Mouse (Mus musculus) embryo, embryonic 11 days (tissue): ENCODE measurements around the gene Olfr692.

ENCODE experiments used
- DNase-seq: peaks from one replicate; pipeline ENCODE4 v3.0.0-alpha.2; 2015

The Olfr692 gene

DNA sequence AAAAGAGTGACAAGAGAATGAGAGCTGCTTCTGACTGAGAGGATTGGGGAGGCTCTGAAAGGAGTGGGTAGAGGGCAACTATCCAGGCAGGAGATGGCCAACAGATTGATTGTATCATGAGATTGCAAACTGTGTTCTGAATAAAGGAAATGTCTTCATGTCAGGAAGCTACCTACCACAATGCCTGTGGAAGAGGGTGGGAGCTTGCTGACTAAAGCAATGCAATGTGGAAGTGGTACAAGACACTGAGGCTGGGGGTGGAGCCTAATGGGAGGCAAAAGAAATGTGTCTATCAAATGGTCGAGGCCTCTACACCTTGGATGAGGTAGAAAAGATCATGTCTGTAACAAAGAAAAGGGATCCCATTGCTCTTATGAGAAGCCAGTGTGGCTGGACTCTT is 38.3 kb downstream of the Olfr692 start:
- DNase-seq = no peak

DNA sequence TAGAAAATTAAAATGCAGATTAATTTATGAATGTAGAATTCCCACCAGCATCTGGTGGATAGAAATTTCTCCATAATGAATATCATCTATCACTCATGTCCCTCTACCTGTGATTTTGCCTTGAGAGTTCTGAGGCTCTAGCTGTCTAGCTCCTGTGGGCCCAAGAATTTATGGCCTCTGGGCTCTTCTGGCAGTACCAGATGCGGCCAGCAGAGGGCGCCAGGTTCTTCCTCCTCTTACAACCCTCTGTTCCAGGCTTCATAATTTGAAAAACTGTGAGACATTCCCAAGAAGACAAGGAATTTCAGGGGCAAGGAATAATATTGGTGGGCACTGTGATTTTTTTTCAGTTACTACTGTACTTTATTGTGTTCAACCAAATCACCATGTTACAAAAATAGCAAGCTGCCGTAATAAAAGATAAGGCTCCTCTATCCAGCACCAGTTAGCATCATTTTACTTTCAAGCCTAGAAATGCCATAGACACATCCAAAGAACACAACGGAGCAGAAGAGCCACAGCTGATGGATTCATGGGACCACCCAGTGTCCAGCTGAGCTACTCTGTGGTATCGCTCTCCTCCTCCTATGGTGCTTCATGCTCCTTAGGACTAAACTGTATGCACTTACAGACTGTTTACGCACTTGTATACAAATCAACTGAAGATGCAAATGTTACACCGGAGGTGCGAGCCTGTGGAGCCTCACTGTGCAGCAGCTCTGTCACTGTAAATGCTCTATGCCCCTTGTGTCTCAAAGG is 44.0 kb downstream of the Olfr692 start:
- peak; percentile 67 for DNase-seq

DNA sequence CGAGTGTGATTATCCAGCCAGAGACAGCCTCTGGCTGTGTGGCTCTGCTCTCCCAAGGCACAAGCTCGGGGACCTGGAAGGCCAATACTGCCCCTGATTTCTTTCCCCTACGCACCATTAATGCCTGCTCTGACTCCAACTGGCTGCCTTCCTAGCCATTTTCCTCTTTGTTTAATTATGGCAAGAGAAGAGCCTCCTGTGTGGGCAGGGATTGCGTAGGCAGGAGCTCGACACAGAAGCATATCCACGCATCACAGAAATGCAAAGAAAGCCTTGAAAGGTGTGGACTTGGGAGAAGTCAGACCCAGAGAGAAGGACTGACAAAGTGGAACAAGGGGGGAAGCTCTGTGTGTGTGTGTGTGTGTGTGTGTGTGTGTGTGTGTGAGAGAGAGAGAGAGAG is 46.4 kb downstream of the Olfr692 start:
- no peak for DNase-seq

DNA sequence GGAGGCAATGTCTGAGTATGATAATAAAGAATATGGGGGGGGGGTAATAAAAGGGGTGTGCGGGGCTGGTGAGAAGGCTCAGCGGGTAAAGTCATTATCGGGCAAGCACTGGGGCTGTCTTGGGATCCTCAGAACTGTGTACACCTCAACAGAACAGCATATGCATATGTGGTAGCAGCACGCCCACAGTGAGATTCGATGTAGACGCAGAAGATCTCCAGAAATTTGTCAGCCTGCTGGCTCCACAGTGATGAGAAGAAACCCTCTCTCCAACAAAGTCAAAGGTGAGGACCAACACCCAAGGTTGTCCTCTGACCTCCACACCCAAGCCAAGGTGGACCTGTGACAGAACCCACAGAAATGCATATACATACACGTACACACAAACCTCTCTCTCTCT is 48.5 kb downstream of the Olfr692 start:
- DNase-seq = no peak

DNA sequence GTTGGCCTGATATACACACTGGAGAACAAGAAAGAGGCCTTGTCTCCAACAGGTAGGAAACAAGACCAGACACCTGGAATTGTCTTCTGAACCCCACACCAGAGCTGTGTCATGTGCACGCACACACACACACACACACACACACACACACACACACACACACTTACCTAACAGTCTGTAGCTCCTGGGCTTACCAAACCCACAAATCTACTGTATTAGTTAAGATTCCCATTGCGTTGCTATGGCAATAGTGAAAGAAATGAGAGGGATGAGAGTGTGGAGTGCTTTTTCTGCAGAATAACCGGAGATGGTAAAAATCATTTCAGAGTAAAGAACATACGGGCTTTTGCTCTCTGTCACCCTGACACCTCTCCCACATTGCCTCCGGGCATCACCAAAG is 50.1 kb downstream of the Olfr692 start:
- DNase-seq = no peak
